Mouse (Mus musculus): Measurements from ENCODE around the gene Tfpi.
"Not testable (repeated sequence)": the region's sequence is repeated elsewhere in the genome, so short reads cannot be mapped to it uniquely, and the experiment has no call there.

The Tfpi gene

GRCm38 (mm10) chr2:84389075-84389474 lies 87.5 kb downstream of the Tfpi start:
- no peak for DNase-seq (ENCODE audit: low read depth, low spot score)

- DNase-seq (ENCODE audit: low read depth, low spot score) = not testable (repeated sequence)
These were observed 88.0 kb downstream of the Tfpi start for GRCm38 (mm10) chr2:84388537-84388936.

- no peak for DNase-seq (ENCODE audit: low read depth, low spot score)
These were observed 88.6 kb downstream of the Tfpi start for GRCm38 (mm10) chr2:84388023-84388416.

GRCm38 (mm10) chr2:84387394-84388022 lies 89.1 kb downstream of the Tfpi start:
- peak; percentile 31 for DNase-seq (ENCODE audit: low read depth, low spot score)

- no peak for DNase-seq (ENCODE audit: low read depth, low spot score)
These were observed 89.8 kb downstream of the Tfpi start for GRCm38 (mm10) chr2:84386563-84387393.

GRCm38 (mm10) chr2:84384911-84385693 lies 91.5 kb downstream of the Tfpi start:
- DNase-seq (ENCODE audit: low read depth, low spot score) = no peak

DNA sequence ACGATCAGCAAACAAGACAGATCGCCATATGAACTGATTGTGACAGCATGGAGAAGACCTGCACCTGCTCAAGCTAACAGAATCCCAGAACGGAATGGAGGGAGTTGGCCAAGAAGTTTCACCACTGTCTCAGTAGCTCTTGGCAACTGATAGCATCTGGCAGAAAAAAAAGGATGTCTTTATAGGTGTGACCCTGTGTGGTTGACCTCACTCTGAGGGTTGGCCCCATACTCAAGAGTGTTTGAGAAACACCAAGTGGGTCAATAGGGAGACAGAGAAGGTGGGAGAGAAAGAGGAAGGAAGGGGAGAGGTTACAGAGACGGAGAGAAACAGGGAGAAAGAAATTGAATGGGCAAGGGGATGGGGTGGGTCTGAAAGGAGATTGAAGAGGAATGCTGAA lies 92.7 kb downstream of the Tfpi start:
- DNase-seq (ENCODE audit: low read depth, low spot score) = no peak
